Mouse (Mus musculus) bone marrow, adult 2 months (tissue): ENCODE results near the gene Zfp617.
"Not testable (repeated sequence)": the region's sequence is repeated elsewhere in the genome, so short reads cannot be mapped to it uniquely, and the experiment has no call there.

Source experiments
- CTCF ChIP-seq: fragments of 200-500 bp; IDR thresholded peaks from 2 replicates; pipeline ENCODE4 v1.5.1; 2011; ENCODE audit warnings: low read length, control low read depth; ENCODE audit not compliant: control insufficient read depth, insufficient read depth
- POLR2A ChIP-seq: fragments of 200-500 bp; IDR thresholded peaks from 2 replicates; pipeline ENCODE4 v1.6.1; 2011; ENCODE audit warnings: low read depth, mild to moderate bottlenecking, control low read depth, low read length, borderline replicate concordance; ENCODE audit not compliant: control insufficient read depth

GRCm38 (mm10) chr8:71861551-71861950 lies 46.9 kb upstream of the Zfp617 start:
- TF ChIP-seq CTCF, POLR2A: not testable (repeated sequence)
